Mouse (Mus musculus): ENCODE data around the gene U2af1l4. TPM values are rescaled to one million over a fixed set of nuclear protein-coding genes. Genes with fewer than 3 reads are reported as not detected.

The U2af1l4 gene
- polyA plus RNA-seq, 1 experiment from 2014 or later = 105 TPM

DNA sequence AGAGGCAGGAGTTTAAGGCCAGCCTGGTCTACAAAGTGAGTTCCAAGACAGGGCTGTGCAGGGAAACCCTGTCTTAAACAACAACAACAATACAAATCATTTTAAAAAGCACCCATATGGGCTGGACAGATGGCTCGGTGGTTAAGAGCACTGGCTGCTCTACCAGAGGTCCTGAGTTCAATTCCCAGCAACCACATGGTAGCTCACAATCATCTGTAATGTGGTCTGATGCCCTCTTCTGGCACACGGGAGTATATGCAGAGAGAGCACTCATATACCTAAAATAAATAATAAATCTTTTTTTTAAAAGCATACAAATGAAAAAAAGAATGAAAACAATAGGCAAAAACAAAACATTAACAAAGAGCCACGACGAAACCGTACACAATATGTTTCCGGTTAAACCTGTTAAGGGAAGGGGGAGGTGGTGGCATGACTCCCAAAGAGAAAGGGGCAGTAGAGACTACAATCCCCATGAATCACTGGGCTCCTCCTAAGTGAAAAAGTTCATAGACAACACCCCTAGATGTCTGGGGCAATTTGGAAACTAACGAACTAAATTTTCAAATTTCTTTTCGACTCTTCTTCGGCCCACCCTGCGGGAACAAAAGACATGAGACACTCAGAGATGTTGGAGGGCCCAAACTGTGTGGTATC, 11.5 kb upstream of the U2af1l4 start:
- H3K27ac ChIP-seq = peak overlapping the region; percentile 91
- H3K27me3 ChIP-seq (ENCODE audit: control insufficient read depth, insufficient read depth, low read length) = peaks cover 8% of the 10 kb centered on the region; the same call in 1 of the 2 replicates
- H3K4me3 ChIP-seq (replicated peaks; ENCODE audit: low read length) = peak overlapping the region; percentile 54
- H3K4me2 ChIP-seq (replicated peaks) = peak overlapping the region; percentile 74
- 4% methylated on average over 10 of the region's 10 CpGs for WGBS
- DNase-seq (ENCODE audit: low spot score) (peak; percentile 82), ATAC-seq (ENCODE audit: low FRiP score) (peak; percentile 58)
- peak overlapping the region; percentile 58 for H3K9ac ChIP-seq
- H3K4me1 ChIP-seq (replicated peaks; ENCODE audit: control insufficient read depth, insufficient read depth, low read length) = peaks cover 13% of the 10 kb centered on the region
- H3K36me3 ChIP-seq (replicated peaks; ENCODE audit: control insufficient read depth, insufficient read depth) = peaks cover 34% of the 10 kb centered on the region
- no peaks in the 10 kb centered on the region for H3K9me3 ChIP-seq (ENCODE audit: control insufficient read depth, low read length)

DNA sequence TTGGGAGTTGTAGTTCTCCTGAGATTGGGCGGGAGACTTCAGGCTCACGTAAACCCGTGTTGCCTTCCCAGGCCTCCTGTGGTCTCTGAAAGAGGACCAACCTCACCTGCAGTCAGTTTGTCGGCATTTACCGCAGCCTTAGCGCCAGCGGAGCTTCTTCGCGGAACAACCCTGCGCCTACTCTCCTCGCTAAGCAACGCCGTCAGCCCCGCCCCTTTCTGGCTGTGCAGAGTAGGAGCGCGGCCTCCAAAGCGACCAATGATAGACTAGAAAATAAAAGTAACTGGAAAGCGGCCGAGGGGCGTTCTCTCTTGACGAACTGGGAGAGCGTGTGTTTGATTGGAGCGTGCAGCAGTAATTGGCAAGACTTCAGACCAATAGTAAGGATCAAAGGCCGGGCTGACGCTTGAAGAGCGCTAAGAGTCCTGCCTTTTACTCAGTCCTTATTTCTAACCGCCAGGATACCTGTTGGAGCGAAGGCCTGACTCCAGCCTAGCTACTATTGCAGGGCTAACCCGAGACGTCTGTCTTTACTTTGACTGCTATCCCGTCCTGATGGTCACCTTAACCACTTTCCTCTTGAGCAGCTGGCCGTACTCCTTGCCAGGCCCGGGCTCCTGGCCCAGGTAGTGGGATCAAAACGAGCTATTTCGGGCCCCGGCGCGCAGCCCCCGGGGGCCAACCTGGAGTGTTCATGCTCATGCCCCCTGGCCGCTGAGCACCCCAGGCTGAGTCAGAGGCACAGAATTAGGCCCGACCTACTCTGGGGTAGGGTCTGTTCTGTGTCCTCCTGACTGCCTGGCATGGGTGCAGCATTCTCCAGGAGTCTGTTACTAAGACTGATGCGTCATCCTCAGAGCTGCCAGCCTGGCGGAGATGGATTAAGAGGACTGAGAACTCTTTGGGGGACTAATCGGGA, 10.7 kb upstream of the U2af1l4 start, which contains the start of the genes Hspb6 and Proser3:
Gene Hspb6, plus strand, starts transcription at position 77 of the 919 bp plus-strand sequence.
Gene Proser3, minus strand, starts transcription at position 198 of the 919 bp plus-strand sequence.
- Histone ChIP-seq H3K4me2 (replicated peaks) (peak within 1 kb of the TSS; percentile 74), H3K4me1 (replicated peaks; ENCODE audit: control insufficient read depth, insufficient read depth, low read length) (peaks cover 13% of the 10 kb centered on the region), H3K27ac (peak within 1 kb of the TSS; percentile 91), H3K36me3 (replicated peaks; ENCODE audit: control insufficient read depth, insufficient read depth) (peaks cover 36% of the 10 kb centered on the region), H3K4me3 (replicated peaks; ENCODE audit: low read length) (peak within 1 kb of the TSS; percentile 54), H3K9me3 (ENCODE audit: control insufficient read depth, low read length) (no peaks in the 10 kb centered on the region), H3K9ac (peak within 1 kb of the TSS; percentile 58), H3K27me3 (ENCODE audit: control insufficient read depth, insufficient read depth, low read length) (peaks cover 8% of the 10 kb centered on the region; the same call in 1 of the 2 replicates)
- ATAC-seq (ENCODE audit: low FRiP score) (peak; percentile 95), DNase-seq (ENCODE audit: low spot score) (peak; percentile 97)
- under 1% methylated on average over 44 of the region's 44 CpGs for WGBS

DNA sequence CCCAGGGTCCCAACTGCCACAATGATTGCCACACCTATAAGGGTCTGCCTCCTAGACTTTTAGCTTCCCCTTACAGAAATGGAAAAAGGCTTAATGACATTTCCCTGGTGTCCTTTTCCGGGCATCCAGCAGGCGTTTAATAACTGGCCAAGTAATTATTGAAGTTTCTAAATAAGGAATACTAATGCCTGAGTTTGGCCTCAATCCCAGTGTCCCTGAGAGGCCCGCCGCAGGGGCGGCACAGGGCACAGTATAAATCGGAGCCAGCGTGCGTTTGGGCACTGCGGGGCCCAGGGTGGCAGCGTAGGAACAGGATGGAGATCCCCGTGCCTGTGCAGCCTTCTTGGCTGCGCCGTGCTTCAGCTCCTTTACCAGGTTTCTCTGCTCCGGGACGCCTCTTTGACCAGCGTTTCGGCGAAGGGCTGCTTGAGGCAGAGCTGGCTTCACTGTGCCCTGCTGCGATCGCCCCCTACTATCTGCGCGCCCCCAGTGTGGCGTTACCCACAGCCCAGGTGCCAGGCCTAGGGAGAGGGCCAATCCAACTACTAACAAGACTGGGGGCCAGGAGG, 10.0 kb upstream of the U2af1l4 start:
- H3K9ac ChIP-seq = peak overlapping the region; percentile 50; the same call in 1 of the 2 replicates
- 7% methylated on average over 23 of the region's 23 CpGs for WGBS
- DNase-seq (ENCODE audit: low spot score) = no peak

DNA sequence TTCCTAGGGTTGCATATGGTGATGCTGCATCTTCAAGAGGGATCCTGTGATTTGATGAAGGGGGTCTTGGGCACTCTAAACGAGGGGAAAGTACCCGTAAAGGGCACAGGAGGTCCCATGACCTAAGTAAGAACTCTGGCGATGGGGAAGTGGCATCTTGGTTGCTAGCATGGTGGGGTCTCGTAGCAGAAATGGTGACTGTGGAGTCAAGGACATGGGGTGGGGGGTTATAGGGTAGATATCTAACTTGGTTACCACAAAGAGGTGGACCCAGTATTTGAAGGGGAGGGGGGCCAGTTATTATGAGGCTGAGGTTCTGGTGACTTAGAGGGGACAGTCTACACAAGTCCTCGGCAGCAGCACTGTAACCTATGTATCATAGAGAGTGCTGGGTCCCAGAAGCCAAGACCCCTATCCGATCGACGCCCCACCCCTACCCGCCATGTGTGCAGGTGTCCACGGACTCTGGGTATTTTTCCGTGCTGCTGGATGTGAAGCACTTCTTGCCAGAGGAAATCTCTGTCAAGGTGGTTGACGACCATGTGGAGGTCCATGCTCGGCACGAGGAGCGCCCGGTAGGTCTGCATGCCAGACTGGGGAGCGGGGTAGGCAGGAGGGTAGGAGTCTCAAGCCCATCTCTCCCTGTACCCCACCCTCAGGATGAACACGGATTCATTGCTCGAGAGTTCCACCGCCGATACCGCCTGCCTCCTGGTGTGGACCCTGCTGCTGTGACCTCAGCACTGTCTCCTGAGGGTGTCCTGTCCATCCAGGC, 9.1 kb upstream of the U2af1l4 start:
- peak overlapping the region; percentile 74 for H3K4me2 ChIP-seq (replicated peaks)
- H3K9me3 ChIP-seq (ENCODE audit: control insufficient read depth, low read length) = no peaks in the 10 kb centered on the region
- no peak overlapping the region for H3K4me3 ChIP-seq (replicated peaks; ENCODE audit: low read length)
- 87% methylated on average over 22 of the region's 22 CpGs for WGBS
- no peak overlapping the region for H3K9ac ChIP-seq
- peaks cover 23% of the 10 kb centered on the region for H3K4me1 ChIP-seq (replicated peaks; ENCODE audit: control insufficient read depth, insufficient read depth, low read length)
- peaks cover 8% of the 10 kb centered on the region; the same call in 1 of the 2 replicates for H3K27me3 ChIP-seq (ENCODE audit: control insufficient read depth, insufficient read depth, low read length)
- no peak for ATAC-seq (ENCODE audit: low FRiP score)
- no peak for DNase-seq (ENCODE audit: low spot score)
- no peak overlapping the region for H3K27ac ChIP-seq
- peaks cover 30% of the 10 kb centered on the region for H3K36me3 ChIP-seq (replicated peaks; ENCODE audit: control insufficient read depth, insufficient read depth)

More for the DNA sequence above, 10.0 kb upstream of the U2af1l4 start:
- ATAC-seq (ENCODE audit: low FRiP score) = no peak
- Histone ChIP-seq H3K4me1 (replicated peaks; ENCODE audit: control insufficient read depth, insufficient read depth, low read length) (peaks cover 14% of the 10 kb centered on the region), H3K27me3 (ENCODE audit: control insufficient read depth, insufficient read depth, low read length) (peaks cover 8% of the 10 kb centered on the region; the same call in 1 of the 2 replicates), H3K4me2 (replicated peaks) (peak overlapping the region; percentile 74), H3K9me3 (ENCODE audit: control insufficient read depth, low read length) (no peaks in the 10 kb centered on the region), H3K27ac (peak overlapping the region; percentile 61; the same call in 1 of the 2 replicates), H3K36me3 (replicated peaks; ENCODE audit: control insufficient read depth, insufficient read depth) (peaks cover 36% of the 10 kb centered on the region), H3K4me3 (replicated peaks; ENCODE audit: low read length) (peak overlapping the region; percentile 54)

DNA sequence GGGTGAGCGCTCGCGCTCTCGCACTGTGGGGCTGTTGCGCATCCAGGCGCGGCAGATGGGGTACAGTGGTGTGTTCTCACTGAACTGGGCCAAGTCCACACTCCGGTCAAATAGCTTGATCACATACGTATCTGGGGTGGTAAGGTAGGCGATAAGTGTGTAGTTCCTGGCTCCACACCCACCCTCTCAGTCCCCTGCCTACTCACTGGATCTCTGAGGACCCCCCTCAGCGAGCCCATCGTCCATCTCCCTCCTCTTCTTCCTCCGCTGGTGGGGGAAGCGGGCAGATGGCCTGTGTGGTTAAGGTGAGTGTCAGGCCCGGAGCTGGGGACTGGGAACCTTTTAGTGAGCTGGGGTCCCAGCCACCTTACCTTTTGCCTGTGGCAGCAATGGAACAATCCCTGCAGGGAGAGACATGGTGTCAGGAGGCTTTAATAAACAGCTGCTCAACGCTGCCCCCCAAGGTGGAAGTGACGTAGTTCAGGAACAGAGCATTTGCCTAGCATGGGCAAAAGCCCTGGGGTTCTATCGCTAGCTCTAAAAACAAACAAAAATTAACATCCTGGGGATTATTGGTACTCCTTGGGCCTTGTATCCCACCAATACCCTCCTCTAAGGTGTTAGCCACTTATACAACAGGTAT, 6.1 kb upstream of the U2af1l4 start:
- peaks cover 29% of the 10 kb centered on the region for H3K4me1 ChIP-seq (replicated peaks; ENCODE audit: control insufficient read depth, insufficient read depth, low read length)
- H3K36me3 ChIP-seq (replicated peaks; ENCODE audit: control insufficient read depth, insufficient read depth) = peaks cover 30% of the 10 kb centered on the region
- H3K9ac ChIP-seq = no peak overlapping the region
- H3K9me3 ChIP-seq (ENCODE audit: control insufficient read depth, low read length) = no peaks in the 10 kb centered on the region
- ATAC-seq (ENCODE audit: low FRiP score) (no peak), DNase-seq (ENCODE audit: low spot score) (no peak)
- H3K27me3 ChIP-seq (ENCODE audit: control insufficient read depth, insufficient read depth, low read length) = peaks cover 8% of the 10 kb centered on the region; the same call in 1 of the 2 replicates
- H3K4me2 ChIP-seq (replicated peaks) = no peak overlapping the region
- no peak overlapping the region for H3K4me3 ChIP-seq (replicated peaks; ENCODE audit: low read length)
- 94% methylated on average over 18 of the region's 18 CpGs for WGBS
- no peak overlapping the region for H3K27ac ChIP-seq

DNA sequence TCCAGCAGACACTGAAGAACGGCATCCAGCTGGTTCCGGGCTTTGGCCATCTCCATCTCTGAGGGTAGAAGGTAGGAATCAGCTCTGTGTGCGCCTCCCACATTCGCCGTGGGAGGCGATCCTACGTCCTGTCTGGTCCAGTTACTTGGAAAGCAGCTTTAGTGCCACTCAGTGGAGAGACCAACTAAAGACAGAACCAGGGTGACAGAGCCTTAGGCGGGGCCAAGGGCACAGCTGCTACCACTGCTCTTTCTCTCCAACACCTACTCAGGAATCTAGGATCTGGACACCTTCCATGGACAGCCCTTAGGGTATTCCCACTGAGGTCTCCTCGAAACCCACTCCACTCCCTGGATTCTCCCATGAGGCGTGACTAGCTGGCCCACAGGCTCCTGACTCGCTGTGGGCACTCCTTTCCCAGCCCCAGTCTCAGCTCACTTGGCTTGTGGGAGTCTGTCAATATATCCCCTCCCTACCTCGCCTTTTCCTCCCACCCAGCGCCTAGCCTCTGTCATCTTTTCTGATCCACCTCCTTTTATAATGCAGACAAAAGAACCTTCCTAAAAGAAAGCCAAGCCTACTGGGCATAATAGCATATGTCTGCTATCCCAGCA, 5.1 kb upstream of the U2af1l4 start:
- Histone ChIP-seq H3K27ac (no peak overlapping the region), H3K4me2 (replicated peaks) (peak overlapping the region; percentile 99), H3K9ac (no peak overlapping the region), H3K9me3 (ENCODE audit: control insufficient read depth, low read length) (no peaks in the 10 kb centered on the region), H3K4me3 (replicated peaks; ENCODE audit: low read length) (peak overlapping the region; percentile 62; the same call in 1 of the 2 replicates), H3K4me1 (replicated peaks; ENCODE audit: control insufficient read depth, insufficient read depth, low read length) (peaks cover 27% of the 10 kb centered on the region), H3K36me3 (replicated peaks; ENCODE audit: control insufficient read depth, insufficient read depth) (peaks cover 30% of the 10 kb centered on the region), H3K27me3 (ENCODE audit: control insufficient read depth, insufficient read depth, low read length) (peaks cover 8% of the 10 kb centered on the region; the same call in 1 of the 2 replicates)
- DNase-seq (ENCODE audit: low spot score) (no peak), ATAC-seq (ENCODE audit: low FRiP score) (no peak)
- 88% methylated on average over 13 of the region's 13 CpGs for WGBS

DNA sequence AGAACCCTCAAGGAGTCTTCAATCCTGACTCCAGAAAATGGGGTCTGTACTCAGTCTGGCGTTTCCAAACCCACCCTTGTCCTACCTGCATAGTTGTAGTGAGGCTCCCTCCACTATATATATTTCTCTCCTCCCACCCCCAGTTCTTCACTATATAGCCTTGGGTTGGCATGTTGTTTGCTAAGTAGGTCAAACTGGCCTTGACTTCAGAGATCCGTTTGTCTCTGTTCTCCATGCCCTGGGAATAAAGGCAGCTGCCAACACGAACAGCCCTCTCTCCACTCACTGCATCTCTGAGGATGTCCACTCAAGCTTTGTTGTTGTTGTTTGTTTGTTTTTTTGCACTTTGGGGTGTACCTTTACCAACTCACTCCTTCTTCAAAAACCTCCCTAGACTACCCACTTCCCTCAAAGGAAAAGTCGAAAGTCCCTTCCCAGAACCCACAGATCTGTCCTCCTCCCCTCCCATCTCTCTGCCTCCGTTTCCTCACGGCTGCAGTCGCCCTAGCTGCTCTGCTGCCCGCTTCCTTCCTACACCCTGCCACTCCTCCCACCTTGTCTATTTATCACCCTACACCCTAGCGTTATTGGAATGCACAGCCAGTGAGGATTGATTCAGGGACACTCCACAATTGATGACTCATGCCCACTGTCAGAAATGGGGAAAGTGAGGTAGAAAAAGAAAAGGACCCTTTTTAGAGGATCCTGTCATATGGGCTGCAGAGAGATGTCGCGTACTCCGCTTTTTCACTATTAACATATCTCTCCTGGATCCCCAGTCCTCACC, 4.3 kb upstream of the U2af1l4 start:
- peaks cover 6% of the 10 kb centered on the region; the same call in 1 of the 2 replicates for H3K27me3 ChIP-seq (ENCODE audit: control insufficient read depth, insufficient read depth, low read length)
- 16% methylated on average over 12 of the region's 12 CpGs for WGBS
- H3K36me3 ChIP-seq (replicated peaks; ENCODE audit: control insufficient read depth, insufficient read depth) = peaks cover 30% of the 10 kb centered on the region
- H3K4me3 ChIP-seq (replicated peaks; ENCODE audit: low read length) = peak overlapping the region; percentile 62
- DNase-seq (ENCODE audit: low spot score) (no peak), ATAC-seq (ENCODE audit: low FRiP score) (no peak; the same call in 1 of the 2 replicates)
- peak overlapping the region; percentile 99 for H3K4me2 ChIP-seq (replicated peaks)
- peak overlapping the region; percentile 61; the same call in 1 of the 2 replicates for H3K27ac ChIP-seq
- H3K9ac ChIP-seq = peak overlapping the region; percentile 82
- no peaks in the 10 kb centered on the region for H3K9me3 ChIP-seq (ENCODE audit: control insufficient read depth, low read length)
- H3K4me1 ChIP-seq (replicated peaks; ENCODE audit: control insufficient read depth, insufficient read depth, low read length) = peaks cover 21% of the 10 kb centered on the region
